ENCODE assay signal across 27 mouse cellular contexts in genomic region chr13:84366017-84366416, GRCm38 (mm10).
"Had no signal": no experiment of that assay in that cellular context is flagged by ENCODE, and none has a peak within 500 bp of the region (broad histone marks: within the 10 kb centered on the region; RNA-seq: fewer than 3 reads in every experiment).

No protein-coding gene starts in this region.

- ATAC-seq: forebrain, embryonic 13.5 days; forebrain, embryonic 14.5 days; forebrain, embryonic 15.5 days; forebrain, embryonic 16.5 days had no signal

- H3K4me1 ChIP-seq: embryonic facial prominence, embryonic 10.5 days; embryonic facial prominence, embryonic 12.5 days; embryonic facial prominence, embryonic 13.5 days; embryonic facial prominence, embryonic 15.5 days; forebrain, embryonic 10.5 days; forebrain, embryonic 12.5 days; forebrain, embryonic 13.5 days; forebrain, embryonic 15.5 days; heart, embryonic 10.5 days had no signal

- H3K36me3 ChIP-seq: embryonic facial prominence, embryonic 10.5 days; embryonic facial prominence, embryonic 12.5 days; embryonic facial prominence, embryonic 13.5 days; embryonic facial prominence, embryonic 15.5 days; forebrain, embryonic 10.5 days; forebrain, embryonic 12.5 days; forebrain, embryonic 15.5 days; heart, embryonic 10.5 days had no signal

- H3K27ac ChIP-seq: embryonic facial prominence, embryonic 10.5 days; embryonic facial prominence, embryonic 12.5 days; embryonic facial prominence, embryonic 13.5 days; embryonic facial prominence, embryonic 15.5 days; forebrain, embryonic 10.5 days; forebrain, embryonic 12.5 days; forebrain, embryonic 13.5 days; forebrain, embryonic 15.5 days; gastrocnemius, adult 2 months; heart, adult 2 months; heart, embryonic 10.5 days had no signal

- H3K4me2 ChIP-seq: embryonic facial prominence, embryonic 12.5 days; embryonic facial prominence, embryonic 13.5 days; embryonic facial prominence, embryonic 15.5 days; forebrain, embryonic 12.5 days; forebrain, embryonic 13.5 days; forebrain, embryonic 15.5 days had no signal

- H3K27me3 ChIP-seq: embryonic facial prominence, embryonic 12.5 days; embryonic facial prominence, embryonic 13.5 days; embryonic facial prominence, embryonic 15.5 days; forebrain, embryonic 12.5 days; forebrain, embryonic 13.5 days; forebrain, embryonic 15.5 days had no signal

- H3K9me3 ChIP-seq: embryonic facial prominence, embryonic 10.5 days; embryonic facial prominence, embryonic 12.5 days; embryonic facial prominence, embryonic 13.5 days; embryonic facial prominence, embryonic 15.5 days; forebrain, embryonic 10.5 days; forebrain, embryonic 15.5 days; heart, embryonic 10.5 days had no signal

- DNase-seq: cerebellum, adult 9-11 months; cerebellum, postnatal 10 days; cerebellum, postnatal 14 days; cerebellum, postnatal 25 days; cerebellum, postnatal 36 days; embryo, embryonic 11 days; forebrain, postnatal 0 days; gastrocnemius, adult 2 months; gastrocnemius, postnatal 10 days; gastrocnemius, postnatal 14 days; gastrocnemius, postnatal 25 days; gastrocnemius, postnatal 36 days; heart, adult 11 months; heart, adult 18-20 months; heart, adult 2 months had no signal

- H3K4me3 ChIP-seq: embryonic facial prominence, embryonic 10.5 days; embryonic facial prominence, embryonic 12.5 days; embryonic facial prominence, embryonic 13.5 days; embryonic facial prominence, embryonic 15.5 days; erythroblast, embryonic 14.5 days; forebrain, embryonic 10.5 days; forebrain, embryonic 12.5 days; forebrain, embryonic 13.5 days; forebrain, embryonic 15.5 days; gastrocnemius, adult 2 months; heart, adult 2 months; heart, embryonic 10.5 days had no signal

- H3K9ac ChIP-seq: embryonic facial prominence, embryonic 12.5 days; embryonic facial prominence, embryonic 13.5 days; embryonic facial prominence, embryonic 15.5 days; forebrain, embryonic 12.5 days; forebrain, embryonic 13.5 days; forebrain, embryonic 15.5 days; forebrain, postnatal 0 days had no signal
